Mouse (Mus musculus) hindbrain, embryonic 10.5 days (tissue): ENCODE results near the gene Ube2v1. TPM values are rescaled to one million over a fixed set of nuclear protein-coding genes. Genes with fewer than 3 reads are reported as not detected.

ENCODE experiments used
- DNase-seq: peaks from one replicate; pipeline ENCODE4 v3.0.0-alpha.2; 2017; ENCODE audit warnings: low spot score
- H3K27ac ChIP-seq: fragments of 300-500 bp; sonication (generic); 2 replicates; pipeline ENCODE4 v1.5.1; 2016; ENCODE audit warnings: mild to moderate bottlenecking, moderate library complexity
- H3K27me3 ChIP-seq: fragments of 300-500 bp; sonication (generic); 2 replicates; pipeline ENCODE4 v1.6.1; 2016; ENCODE audit warnings: mild to moderate bottlenecking; ENCODE audit not compliant: poor library complexity, insufficient read depth, severe bottlenecking
- H3K36me3 ChIP-seq: fragments of 300-500 bp; sonication (generic); 2 replicates; pipeline ENCODE4 v1.6.1; 2016; ENCODE audit warnings: mild to moderate bottlenecking, moderate library complexity
- H3K4me1 ChIP-seq: fragments of 300-500 bp; sonication (generic); replicated peaks from 2 replicates; pipeline ENCODE4 v1.6.1; 2016; ENCODE audit warnings: mild to moderate bottlenecking
- H3K4me3 ChIP-seq: fragments of 300-500 bp; sonication (generic); 2 replicates; pipeline ENCODE4 v1.5.1; 2016; ENCODE audit warnings: mild to moderate bottlenecking, moderate library complexity
- H3K9me3 ChIP-seq: fragments of 300-500 bp; sonication (generic); 2 replicates; pipeline ENCODE4 v1.6.1; 2016; ENCODE audit warnings: mild to moderate bottlenecking, moderate library complexity
- WGBS: fragments of 180-500 bp; shearing (Covaris S2); methylation state at CpG from one replicate; pipeline ENCODE4 v1.1.7; 2016; 5-methylcytosine and 5-hydroxymethylcytosine counted together
- polyA plus RNA-seq: library from polyadenylated mRNA; unstranded; fragments of >200 nt; fragmentation: Nextera tagmentation; extraction: Ambion mirVana; gene quantifications from 2 replicates; pipeline ENCODE4 v1.2.1, GENCODE M21; 2016

The Ube2v1 gene
- 385 and 396 TPM in 2 replicates for polyA plus RNA-seq

- WGBS: 1% methylated on average over 86 of the region's 87 CpGs
- no peaks in the 10 kb centered on the region for H3K9me3 ChIP-seq
- H3K36me3 ChIP-seq: peaks cover 26% of the 10 kb centered on the region
- H3K27ac ChIP-seq: peak within 1 kb of the TSS; percentile 99
- H3K4me1 ChIP-seq: peaks cover 68% of the 10 kb centered on the region
- peak; percentile 98 for DNase-seq
- H3K4me3 ChIP-seq: peak within 1 kb of the TSS; percentile 97
- no peaks in the 10 kb centered on the region for H3K27me3 ChIP-seq
These were observed at the start of gene Ube2v1 for GRCm38 (mm10) chr2:167631591-167632448. Gene Ube2v1, minus strand, starts transcription at chr2:167632095.

DNA sequence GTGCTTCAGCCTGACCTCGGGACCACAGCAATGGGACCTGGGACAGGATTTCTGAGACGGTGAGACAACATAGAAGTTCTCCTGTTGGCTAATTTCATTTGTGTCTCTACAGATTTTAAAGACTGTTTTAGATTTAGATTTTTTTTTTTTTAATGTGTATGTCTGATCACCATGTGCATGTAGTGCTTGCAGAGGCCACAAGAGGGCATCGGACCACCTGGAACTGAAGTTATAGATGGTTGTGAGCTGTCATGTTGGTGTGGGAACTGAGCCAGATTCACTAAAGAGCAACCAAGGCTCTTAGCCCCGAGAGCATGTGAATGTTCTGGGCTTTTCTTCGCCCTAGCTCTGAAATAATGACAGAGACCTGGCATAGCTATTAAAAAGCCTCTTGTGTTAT is 48.8 kb upstream of the Ube2v1 start:
- Histone ChIP-seq H3K9me3 (no peaks in the 10 kb centered on the region), H3K4me3 (no peak overlapping the region)
- 56% methylated on average over 5 of the region's 5 CpGs for WGBS

GRCm38 (mm10) chr2:167679902-167680430 is 48.1 kb upstream of the Ube2v1 start:
- Histone ChIP-seq H3K4me3 (0 out of 2 replicates have a peak overlapping the region, but pooled peaks have one; percentile 13), H3K9me3 (no peaks in the 10 kb centered on the region), H3K27ac (no peak overlapping the region), H3K27me3 (peaks cover 5% of the 10 kb centered on the region; the same call in 1 of the 2 replicates), H3K4me1 (peaks cover 11% of the 10 kb centered on the region), H3K36me3 (no peaks in the 10 kb centered on the region)
- DNase-seq: peak; percentile 85
- WGBS: 3% methylated on average over 13 of the region's 13 CpGs

More for the DNA sequence above, 48.8 kb upstream of the Ube2v1 start:
- no peaks in the 10 kb centered on the region for H3K36me3 ChIP-seq
- H3K27ac ChIP-seq: no peak overlapping the region
- H3K27me3 ChIP-seq: peaks cover 10% of the 10 kb centered on the region
- H3K4me1 ChIP-seq: peaks cover 5% of the 10 kb centered on the region
- peak; percentile 52 for DNase-seq

GRCm38 (mm10) chr2:167678600-167678999 is 46.7 kb upstream of the Ube2v1 start:
- whole genome bisulfite sequencing: 45% methylated on average over 5 of the region's 5 CpGs
- Histone ChIP-seq H3K9me3 (no peaks in the 10 kb centered on the region), H3K4me3 (no peak overlapping the region), H3K4me1 (peaks cover 11% of the 10 kb centered on the region), H3K27me3 (no peaks in the 10 kb centered on the region; the same call in 1 of the 2 replicates), H3K27ac (no peak overlapping the region), H3K36me3 (no peaks in the 10 kb centered on the region)
- no peak for DNase-seq

GRCm38 (mm10) chr2:167675120-167675909 is 43.4 kb upstream of the Ube2v1 start:
- Histone ChIP-seq H3K27ac (peak overlapping the region; percentile 42; the same call in 1 of the 2 replicates), H3K9me3 (no peaks in the 10 kb centered on the region), H3K36me3 (no peaks in the 10 kb centered on the region), H3K4me3 (no peak overlapping the region), H3K27me3 (no peaks in the 10 kb centered on the region; the same call in 1 of the 2 replicates), H3K4me1 (peaks cover 24% of the 10 kb centered on the region)
- 37% methylated on average over 14 of the region's 14 CpGs for WGBS
- peak; percentile 43 for DNase-seq

- 35% methylated on average over 13 of the region's 13 CpGs for WGBS
- peak; percentile 51 for DNase-seq
These were observed 40.4 kb upstream of the Ube2v1 start for GRCm38 (mm10) chr2:167672212-167672685.

GRCm38 (mm10) chr2:167671101-167671633 is 39.3 kb upstream of the Ube2v1 start:
- WGBS: 86% methylated on average over 5 of the region's 5 CpGs
- peak overlapping the region; percentile 77 for H3K27ac ChIP-seq
- H3K4me1 ChIP-seq: peaks cover 25% of the 10 kb centered on the region
- no peak overlapping the region for H3K4me3 ChIP-seq
- H3K9me3 ChIP-seq: no peaks in the 10 kb centered on the region
- no peaks in the 10 kb centered on the region for H3K36me3 ChIP-seq
- no peaks in the 10 kb centered on the region; the same call in 1 of the 2 replicates for H3K27me3 ChIP-seq
- DNase-seq: no peak

More at GRCm38 (mm10) chr2:167672212-167672685, 40.4 kb upstream of the Ube2v1 start:
- Histone ChIP-seq H3K27me3 (no peaks in the 10 kb centered on the region; the same call in 1 of the 2 replicates), H3K36me3 (no peaks in the 10 kb centered on the region), H3K27ac (peak overlapping the region; percentile 77), H3K4me1 (peaks cover 25% of the 10 kb centered on the region), H3K4me3 (no peak overlapping the region), H3K9me3 (no peaks in the 10 kb centered on the region)

DNA sequence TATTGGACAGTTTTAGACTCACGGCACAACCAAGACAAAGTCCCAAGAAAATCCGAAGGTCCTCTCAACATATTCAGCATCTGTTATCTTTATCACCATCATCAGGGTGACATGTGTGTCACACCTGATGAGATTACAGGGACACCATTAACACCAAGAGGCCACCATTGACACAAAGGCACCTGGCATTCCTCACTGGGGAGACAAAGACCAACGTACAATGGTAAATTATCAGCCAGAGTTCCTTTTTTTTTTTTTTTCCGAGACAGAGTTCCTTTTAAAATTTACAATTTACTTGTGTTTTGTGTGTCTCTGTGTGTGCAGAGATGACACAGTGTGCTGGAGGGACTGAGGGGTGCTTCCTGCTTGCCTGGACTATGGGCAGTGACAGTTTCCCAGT is 37.5 kb upstream of the Ube2v1 start:
- no peaks in the 10 kb centered on the region for H3K36me3 ChIP-seq
- 77% methylated on average over 4 of the region's 4 CpGs for WGBS
- DNase-seq: no peak
- H3K9me3 ChIP-seq: no peaks in the 10 kb centered on the region
- no peak overlapping the region for H3K27ac ChIP-seq
- H3K4me3 ChIP-seq: no peak overlapping the region
- no peaks in the 10 kb centered on the region for H3K27me3 ChIP-seq
- peaks cover 19% of the 10 kb centered on the region for H3K4me1 ChIP-seq

DNA sequence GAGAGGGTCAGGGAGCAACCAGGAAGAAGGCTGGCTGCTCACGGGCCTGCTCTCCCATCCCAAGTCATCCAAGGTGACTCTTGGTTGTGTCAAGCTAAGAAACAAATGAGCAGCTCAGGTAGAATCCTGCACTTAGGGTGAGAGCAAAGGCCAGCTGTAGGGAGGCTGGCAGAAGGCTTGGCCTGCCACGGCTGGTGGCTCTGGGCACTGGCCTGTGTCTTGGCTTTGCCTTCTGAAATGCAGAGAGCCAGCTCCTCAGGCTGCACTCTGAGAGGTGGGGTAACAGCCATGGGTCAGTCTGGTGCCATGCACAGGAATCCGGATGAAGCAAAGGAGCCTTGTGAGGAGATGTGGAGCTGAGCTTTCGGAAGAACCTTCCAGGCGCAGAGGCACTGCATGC is 36.5 kb upstream of the Ube2v1 start:
- no peaks in the 10 kb centered on the region; the same call in 1 of the 2 replicates for H3K27me3 ChIP-seq
- no peak overlapping the region for H3K27ac ChIP-seq
- H3K4me3 ChIP-seq: no peak overlapping the region
- no peaks in the 10 kb centered on the region for H3K9me3 ChIP-seq
- no peaks in the 10 kb centered on the region for H3K36me3 ChIP-seq
- DNase-seq: no peak
- H3K4me1 ChIP-seq: peaks cover 19% of the 10 kb centered on the region
- WGBS: 86% methylated on average over 5 of the region's 5 CpGs

DNA sequence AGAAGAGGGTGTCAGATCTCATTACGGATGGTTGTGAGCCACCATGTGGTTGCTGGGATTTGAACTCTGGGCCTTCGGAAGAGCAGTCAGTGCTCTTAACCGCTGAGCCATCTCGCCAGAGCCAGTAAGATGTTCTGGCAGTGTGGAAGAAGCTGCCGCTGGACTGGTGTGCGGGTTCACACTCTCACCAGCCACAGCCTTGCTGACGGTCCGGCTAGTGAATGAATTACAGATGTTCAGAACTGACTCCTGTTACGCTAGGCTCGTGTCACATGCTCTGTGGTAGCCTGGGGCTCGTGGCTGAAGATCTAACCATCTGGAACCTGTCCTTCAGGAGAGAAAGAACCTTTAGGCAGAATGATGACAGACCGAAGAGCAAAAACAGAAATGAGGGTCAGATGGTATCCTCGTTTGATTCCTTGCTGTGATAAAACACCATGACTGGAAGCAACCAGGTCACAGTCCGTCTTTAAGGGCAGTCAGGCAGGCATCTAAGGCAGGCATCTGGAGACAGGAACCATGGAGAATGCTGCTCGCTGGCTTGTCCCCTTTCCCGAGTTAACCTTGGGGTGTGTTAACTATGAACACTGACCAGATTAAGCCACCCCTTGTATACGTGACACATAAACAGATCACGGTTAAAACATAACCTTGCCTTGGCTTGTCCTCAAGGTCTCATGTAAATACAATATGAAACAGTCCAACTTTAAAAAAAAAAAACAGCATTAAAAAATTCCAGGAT is 34.2 kb upstream of the Ube2v1 start:
- peaks cover 16% of the 10 kb centered on the region for H3K4me1 ChIP-seq
- peaks cover 16% of the 10 kb centered on the region for H3K27me3 ChIP-seq
- WGBS: 85% methylated on average over 18 of the region's 18 CpGs
- no peaks in the 10 kb centered on the region for H3K9me3 ChIP-seq
- no peak overlapping the region for H3K4me3 ChIP-seq
- no peak for DNase-seq
- no peak overlapping the region for H3K27ac ChIP-seq
- H3K36me3 ChIP-seq: no peaks in the 10 kb centered on the region

GRCm38 (mm10) chr2:167662713-167663112 is 30.8 kb upstream of the Ube2v1 start:
- Histone ChIP-seq H3K27me3 (peaks cover 16% of the 10 kb centered on the region), H3K4me1 (peaks cover 45% of the 10 kb centered on the region), H3K36me3 (peaks cover 8% of the 10 kb centered on the region), H3K9me3 (no peaks in the 10 kb centered on the region), H3K4me3 (peak overlapping the region; percentile 86; the same call in 1 of the 2 replicates), H3K27ac (peak overlapping the region; percentile 12; the same call in 1 of the 2 replicates)
- no peak for DNase-seq
- WGBS: 55% methylated on average over 6 of the region's 6 CpGs
